Mouse (Mus musculus) MEL (cell line): ENCODE results near the gene Kcnab1. TPM values are rescaled to one million over a fixed set of nuclear protein-coding genes. Genes with fewer than 3 reads are reported as not detected.

Experiments used
- DNase-seq: peaks from one replicate; pipeline ENCODE4 v3.0.0; 2011; ENCODE audit warnings: low read depth, low spot score
- H3K27ac ChIP-seq: 2 replicates; pipeline ENCODE4 v1.5.1; 2012; ENCODE audit warnings: low read depth, mild to moderate bottlenecking, control low read depth, low read length, moderate library complexity; ENCODE audit not compliant: control insufficient read depth
- H3K27me3 ChIP-seq, 2 experiments: fragments of 150-350 bp in 1 of 2; sonication (generic) in 1 of 2; 2 replicates each; pipeline ENCODE4 v1.6.1; 2012; ENCODE audit warnings: low read length in 2 of 2, mild to moderate bottlenecking in 2 of 2, improper control_type of control experiment in 1 of 2, moderate library complexity in 1 of 2; ENCODE audit not compliant: insufficient read depth in 2 of 2, control insufficient read depth in 1 of 2
- H3K36me3 ChIP-seq, 2 experiments: 2 replicates each; pipeline ENCODE4 v1.6.1; 2012 to 2014; ENCODE audit warnings: low read length in 2 of 2, improper control_type of control experiment in 1 of 2, inconsistent platforms in 1 of 2, mild to moderate bottlenecking in 1 of 2; ENCODE audit not compliant: insufficient read depth in 2 of 2, control insufficient read depth in 1 of 2
- H3K4me1 ChIP-seq, 2 experiments: fragments of 150-350 bp in 1 of 2; sonication (generic) in 1 of 2; 2 replicates each; pipeline ENCODE4 v1.6.1; 2012; ENCODE audit warnings: low read length in 2 of 2, improper control_type of control experiment in 1 of 2, mild to moderate bottlenecking in 1 of 2; ENCODE audit not compliant: insufficient read depth in 2 of 2, control insufficient read depth in 1 of 2
- H3K4me3 ChIP-seq, 2 experiments: fragments of 150-350 bp in 1 of 2; sonication (generic) in 1 of 2; 2 replicates each; pipeline ENCODE4 v1.5.1; 2012; ENCODE audit warnings: low read depth in 2 of 2, low read length in 2 of 2, mild to moderate bottlenecking in 2 of 2, moderate library complexity in 2 of 2, control low read depth in 1 of 2, improper control_type of control experiment in 1 of 2; ENCODE audit not compliant: control insufficient read depth in 1 of 2, insufficient read depth in 1 of 2
- H3K79me2 ChIP-seq: 2 replicates; pipeline ENCODE4 v1.6.1; 2012; ENCODE audit warnings: mild to moderate bottlenecking, low read length, moderate library complexity; ENCODE audit not compliant: control insufficient read depth, poor library complexity, insufficient read depth
- H3K9ac ChIP-seq: 2 replicates; pipeline ENCODE4 v1.6.1; 2012; ENCODE audit warnings: low read depth, mild to moderate bottlenecking, control low read depth, low read length, moderate library complexity; ENCODE audit not compliant: control insufficient read depth, poor library complexity, severe bottlenecking
- H3K9me3 ChIP-seq: fragments of 150-350 bp; sonication (generic); replicated peaks from 2 replicates; pipeline ENCODE4 v1.6.1; 2012; ENCODE audit warnings: mild to moderate bottlenecking, low read length, improper control_type of control experiment, moderate library complexity; ENCODE audit not compliant: insufficient read depth
- BHLHE40 ChIP-seq: IDR thresholded peaks from 2 replicates; pipeline ENCODE4 v1.6.1; 2012; ENCODE audit warnings: low read depth, mild to moderate bottlenecking, inconsistent platforms, low read length, improper control_type of control experiment, borderline replicate concordance
- CHD1 ChIP-seq: IDR thresholded peaks from 2 replicates; pipeline ENCODE4 v1.6.1; 2012; ENCODE audit warnings: low read depth, mild to moderate bottlenecking, inconsistent platforms, low read length, improper control_type of control experiment
- CHD2 ChIP-seq: IDR thresholded peaks from 2 replicates; pipeline ENCODE4 v1.6.1; 2011; ENCODE audit warnings: low read length, improper control_type of control experiment
- ETS1 ChIP-seq: IDR thresholded peaks from 2 replicates; pipeline ENCODE4 v1.6.1; 2012; ENCODE audit warnings: low read depth, mild to moderate bottlenecking, inconsistent platforms, low read length, improper control_type of control experiment, moderate library complexity
- JUND ChIP-seq: IDR thresholded peaks from 2 replicates; pipeline ENCODE4 v1.6.1; 2011; ENCODE audit warnings: low read depth, mild to moderate bottlenecking, improper control_type of control experiment, low read length
- MYB ChIP-seq: IDR thresholded peaks from 2 replicates; pipeline ENCODE4 v1.6.1; 2011; ENCODE audit warnings: mild to moderate bottlenecking, low read depth, low read length, improper control_type of control experiment
- MYC ChIP-seq: IDR thresholded peaks from 2 replicates; pipeline ENCODE4 v1.6.1; 2011; ENCODE audit warnings: low read depth, mild to moderate bottlenecking, low read length, improper control_type of control experiment, moderate library complexity
- NELFE ChIP-seq: IDR thresholded peaks from 2 replicates; pipeline ENCODE4 v1.6.1; 2011; ENCODE audit warnings: low read depth, low read length, improper control_type of control experiment
- NRF1 ChIP-seq: IDR thresholded peaks from 2 replicates; pipeline ENCODE4 v1.6.1; 2014; ENCODE audit warnings: low read depth, mild to moderate bottlenecking, inconsistent platforms, low read length, improper control_type of control experiment, moderate library complexity; ENCODE audit not compliant: poor library complexity, insufficient read depth, severe bottlenecking
- RAD21 ChIP-seq: IDR thresholded peaks from 2 replicates; pipeline ENCODE4 v1.6.1; 2011; ENCODE audit warnings: mild to moderate bottlenecking, low read depth, low read length, improper control_type of control experiment
- SMC3 ChIP-seq: IDR thresholded peaks from 2 replicates; pipeline ENCODE4 v1.6.1; 2011; ENCODE audit warnings: low read depth, low read length, improper control_type of control experiment
- TAL1 ChIP-seq: IDR thresholded peaks from 2 replicates; pipeline ENCODE4 v1.6.1; 2012; ENCODE audit warnings: mild to moderate bottlenecking, inconsistent platforms, low read length, moderate library complexity, mixed read lengths
- USF1 ChIP-seq: IDR thresholded peaks from 2 replicates; pipeline ENCODE4 v1.6.1; 2014; ENCODE audit warnings: low read depth, mild to moderate bottlenecking, inconsistent platforms, low read length, improper control_type of control experiment, moderate library complexity
- ZC3H11A ChIP-seq: IDR thresholded peaks from 2 replicates; pipeline ENCODE4 v1.6.1; 2012; ENCODE audit warnings: low read depth, mild to moderate bottlenecking, inconsistent platforms, low read length, improper control_type of control experiment
- ZNF384 ChIP-seq: IDR thresholded peaks from 2 replicates; pipeline ENCODE4 v1.6.1; 2012; ENCODE audit warnings: low read depth, mild to moderate bottlenecking, inconsistent platforms, low read length, improper control_type of control experiment
- polyA plus RNA-seq, 2 experiments: library from polyadenylated mRNA; stranded (reverse) in 1 of 2; unstranded in 1 of 2; fragments of >175 nt in 1 of 2; fragments of >200 nt in 1 of 2; gene quantifications; 2 replicates each; pipeline versions ENCODE4 v1.2.1 to v1.2.4; 2012; ENCODE audit warnings: low replicate concordance in 2 of 2, low read depth in 1 of 2; ENCODE audit not compliant: insufficient read length in 2 of 2, insufficient read depth in 1 of 2, missing spikeins in 1 of 2
- total RNA-seq: library from RNA; depleted of rRNA; stranded (reverse); fragments of 300-350 nt; gene quantifications from 2 replicates; pipeline ENCODE4 v1.2.3, GENCODE M21; 2012

Kcnab1 gene
- total and polyA plus RNA-seq, 3 experiments, result 0.06 to 0.08 TPM; not detected in 1

DNA sequence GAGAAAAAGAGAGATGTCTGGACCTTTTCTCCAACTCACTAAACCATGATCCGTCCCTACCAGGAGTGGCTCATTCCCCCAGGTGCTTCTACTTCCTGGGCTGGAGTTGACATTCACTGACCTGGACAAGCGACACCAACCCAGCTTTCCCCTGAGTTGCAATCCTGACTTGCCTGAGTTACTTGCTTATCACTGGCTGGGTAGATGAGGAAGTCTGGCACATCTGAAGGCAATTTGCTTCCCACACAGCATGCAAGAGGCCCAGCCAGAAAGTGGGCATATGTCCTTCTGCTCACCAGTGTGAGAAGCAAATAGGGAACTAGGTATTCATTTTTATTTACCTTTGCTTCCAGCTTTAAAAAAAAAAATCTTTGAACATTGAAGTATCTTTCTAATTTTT, 174.2 kb downstream of the Kcnab1 start:
- Histone ChIP-seq H3K4me3 (no peak overlapping the region), H3K27me3 (no peaks in the 10 kb centered on the region; a peak in 1 of 4 replicates), H3K27ac (no peak overlapping the region), H3K9me3 (no peaks in the 10 kb centered on the region), H3K9ac (no peak overlapping the region), H3K4me1 (no peaks in the 10 kb centered on the region), H3K36me3 (no peaks in the 10 kb centered on the region), H3K79me2 (no peaks in the 10 kb centered on the region)
- DNase-seq, result no peak
- TF ChIP-seq USF1 (no peak), ZC3H11A (no peak), JUND (no peak), ETS1 (no peak), MYB (no peak), NRF1 (no peak)

GRCm38 (mm10) chr3:65288994-65289393, 179.8 kb downstream of the Kcnab1 start:
- TF ChIP-seq CHD1, result no peak
- no peak for TF ChIP-seq CHD2
- TF ChIP-seq, all 39 proteins: peak for 0
- no peaks in the 10 kb centered on the region; a peak in 2 of 4 replicates for H3K27me3 ChIP-seq
- H3K36me3 ChIP-seq, result no peaks in the 10 kb centered on the region
- H3K4me1 ChIP-seq, result no peaks in the 10 kb centered on the region
- H3K9me3 ChIP-seq, result no peaks in the 10 kb centered on the region
- no peaks in the 10 kb centered on the region for H3K79me2 ChIP-seq
- no peak overlapping the region for H3K4me3 ChIP-seq
- no peak overlapping the region for H3K9ac ChIP-seq
- H3K27ac ChIP-seq, result no peak overlapping the region
- no peak for DNase-seq

DNA sequence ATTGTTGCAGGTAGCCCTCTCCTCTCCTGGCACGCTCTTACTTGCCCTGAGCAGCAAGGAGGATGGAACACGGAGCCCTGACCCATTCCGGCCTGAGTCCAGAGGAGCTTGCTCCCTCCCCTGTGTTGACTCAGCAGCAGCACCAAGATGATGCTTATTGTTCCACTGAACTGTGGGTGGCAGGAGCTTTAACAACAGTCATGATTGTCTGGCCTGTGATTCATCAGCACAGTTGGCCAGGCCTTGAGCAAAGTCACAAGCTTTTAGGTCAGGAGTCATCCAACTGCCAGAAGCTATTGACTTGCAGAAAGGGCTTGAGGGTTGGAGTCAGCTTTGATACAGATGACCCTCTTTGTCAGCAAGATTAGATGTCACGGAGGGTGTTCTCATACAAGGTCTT, 187.8 kb downstream of the Kcnab1 start:
- no peaks in the 10 kb centered on the region for H3K79me2 ChIP-seq
- TF ChIP-seq ZNF384, result no peak
- TF ChIP-seq MYC, result no peak
- TF ChIP-seq BHLHE40, result no peak
- TF ChIP-seq TAL1, result no peak
- no peak for TF ChIP-seq SMC3
- TF ChIP-seq RAD21, result no peak
- TF ChIP-seq NELFE, result no peak
- TF ChIP-seq, all 39 proteins: peak for 0
- Histone ChIP-seq H3K27ac (no peak overlapping the region), H3K36me3 (no peaks in the 10 kb centered on the region), H3K4me3 (no peak overlapping the region), H3K9ac (no peak overlapping the region), H3K9me3 (no peaks in the 10 kb centered on the region), H3K4me1 (no peaks in the 10 kb centered on the region), H3K27me3 (no peaks in the 10 kb centered on the region; a peak in 1 of 4 replicates)
- no peak for DNase-seq
